Mouse (Mus musculus) lung, postnatal 0 days (tissue): ENCODE measurements around the gene Dnttip1. TPM values are rescaled to one million over a fixed set of nuclear protein-coding genes. Genes with fewer than 3 reads are reported as not detected.

Experiments
- ATAC-seq: fragments of 200-750 bp; cut with Nextera tagmentation; 2 replicates; pipeline ENCODE4 v1.8.0; 2017; ENCODE audit warnings: moderate library complexity
- DNase-seq: peaks from one replicate; pipeline ENCODE4 v3.0.0-alpha.2; 2016; ENCODE audit warnings: low spot score
- H3K27ac ChIP-seq: fragments of 300-500 bp; sonication (generic); 2 replicates; pipeline ENCODE4 v1.5.1; 2014; ENCODE audit warnings: antibody characterized with exemption, mild to moderate bottlenecking, low read length, mixed read lengths
- H3K27me3 ChIP-seq: fragments of 300-500 bp; sonication (generic); replicated peaks from 2 replicates; pipeline ENCODE4 v1.6.1; 2014; ENCODE audit warnings: low read length, mixed read lengths; ENCODE audit not compliant: insufficient read depth
- H3K36me3 ChIP-seq: fragments of 300-500 bp; sonication (generic); 2 replicates; pipeline ENCODE4 v1.6.1; 2014; ENCODE audit warnings: low read length, mixed read lengths; ENCODE audit not compliant: insufficient read depth
- H3K4me1 ChIP-seq: fragments of 300-500 bp; sonication (generic); 2 replicates; pipeline ENCODE4 v1.6.1; 2014; ENCODE audit warnings: antibody characterized with exemption, low read depth, low read length, mixed read lengths; ENCODE audit not compliant: insufficient read depth
- H3K4me2 ChIP-seq: fragments of 300-500 bp; sonication (generic); replicated peaks from 2 replicates; pipeline ENCODE4 v1.6.1; 2014; ENCODE audit warnings: low read depth, mild to moderate bottlenecking, low read length, moderate library complexity, mixed read lengths
- H3K4me3 ChIP-seq: fragments of 300-500 bp; sonication (generic); 2 replicates; pipeline ENCODE4 v1.5.1; 2014; ENCODE audit warnings: low read depth, low read length
- H3K9ac ChIP-seq: fragments of 300-500 bp; sonication (generic); replicated peaks from 2 replicates; pipeline ENCODE4 v1.6.1; 2014; ENCODE audit warnings: low read depth, mild to moderate bottlenecking
- H3K9me3 ChIP-seq: fragments of 300-500 bp; sonication (generic); 2 replicates; pipeline ENCODE4 v1.6.1; 2016; ENCODE audit warnings: low read length, mixed read lengths
- CTCF ChIP-seq: IDR thresholded peaks from 2 replicates; pipeline ENCODE4 v1.5.1; 2016; ENCODE audit warnings: antibody characterized with exemption, mild to moderate bottlenecking
- EP300 ChIP-seq: IDR thresholded peaks from 2 replicates; pipeline ENCODE4 v1.6.1; 2016; ENCODE audit warnings: antibody characterized with exemption, mild to moderate bottlenecking, control low read depth
- WGBS: fragments of 180-500 bp; shearing (Covaris S2); extraction: QIAGEN DNeasy Blood & Tissue Kit; methylation state at CpG from one replicate; pipeline ENCODE4 v1.1.7; 2014; 5-methylcytosine and 5-hydroxymethylcytosine counted together
- polyA plus RNA-seq: library from polyadenylated mRNA; unstranded; fragments of >200 nt; fragmentation: Nextera tagmentation; extraction: Ambion mirVana; gene quantifications from 2 replicates; pipeline ENCODE4 v1.2.1, GENCODE M21; 2015

Dnttip1 gene
- polyA plus RNA-seq, 1 experiment from 2014 or later, result 47.1 TPM

- H3K4me3 ChIP-seq, result no peak overlapping the region
- peak overlapping the region; percentile 63 for H3K4me2 ChIP-seq
- peaks cover 4% of the 10 kb centered on the region; the same call in 1 of the 2 replicates for H3K4me1 ChIP-seq
- no peaks in the 10 kb centered on the region for H3K27me3 ChIP-seq
- 81% methylated on average over 16 of the region's 16 CpGs for WGBS
- DNase-seq, result no peak
- H3K27ac ChIP-seq, result no peak overlapping the region
- no peaks in the 10 kb centered on the region for H3K9me3 ChIP-seq
- H3K9ac ChIP-seq, result 0 out of 2 replicates have a peak overlapping the region, but pooled peaks have one; percentile 70
- ATAC-seq, result no peak
- TF ChIP-seq EP300 (no peak), CTCF (no peak)
- no peaks in the 10 kb centered on the region for H3K36me3 ChIP-seq
Observed at GRCm38 (mm10) chr2:164803201-164803920, 57.6 kb downstream of the Dnttip1 start.

GRCm38 (mm10) chr2:164803921-164804313 is 58.1 kb downstream of the Dnttip1 start:
- H3K36me3 ChIP-seq, result no peaks in the 10 kb centered on the region
- H3K4me1 ChIP-seq, result peaks cover 4% of the 10 kb centered on the region; the same call in 1 of the 2 replicates
- WGBS, result 60% methylated on average over 1 of the region's 1 CpGs
- no peaks in the 10 kb centered on the region for H3K9me3 ChIP-seq
- peak overlapping the region; percentile 63 for H3K4me2 ChIP-seq
- DNase-seq (no peak), ATAC-seq (no peak)
- H3K9ac ChIP-seq, result peak overlapping the region; percentile 70
- peak overlapping the region; percentile 79; the same call in 1 of the 2 replicates for H3K4me3 ChIP-seq
- H3K27ac ChIP-seq, result no peak overlapping the region
- no peaks in the 10 kb centered on the region for H3K27me3 ChIP-seq
- TF ChIP-seq CTCF (no peak), EP300 (no peak; the same call in 1 of the 2 replicates)

GRCm38 (mm10) chr2:164804533-164805331 is 58.9 kb downstream of the Dnttip1 start, which contains the start of the genes Acot8 and Zswim3:
TSS of gene Acot8 (minus strand) at chr2:164804882.
TSS of gene Zswim3 (plus strand) at chr2:164805098.
- Histone ChIP-seq H3K4me1 (peaks cover 4% of the 10 kb centered on the region; the same call in 1 of the 2 replicates), H3K27me3 (no peaks in the 10 kb centered on the region), H3K9ac (peak within 1 kb of the TSS; percentile 70), H3K9me3 (no peaks in the 10 kb centered on the region), H3K4me2 (peak within 1 kb of the TSS; percentile 63), H3K4me3 (peak within 1 kb of the TSS; percentile 79), H3K36me3 (no peaks in the 10 kb centered on the region), H3K27ac (peak within 1 kb of the TSS; percentile 78)
- TF ChIP-seq CTCF (peak; percentile 16), EP300 (peak; percentile 69; the same call in 1 of the 2 replicates)
- under 1% methylated on average over 47 of the region's 47 CpGs for WGBS
- ATAC-seq (peak; percentile 98), DNase-seq (peak; percentile 98)

GRCm38 (mm10) chr2:164805332-164805718 is 59.5 kb downstream of the Dnttip1 start:
- H3K9me3 ChIP-seq, result no peaks in the 10 kb centered on the region
- DNase-seq (no peak), ATAC-seq (peak; percentile 61)
- H3K9ac ChIP-seq, result peak overlapping the region; percentile 56
- WGBS, result 2% methylated on average over 21 of the region's 21 CpGs
- peak overlapping the region; percentile 78 for H3K27ac ChIP-seq
- TF ChIP-seq CTCF (no peak), EP300 (no peak)
- H3K36me3 ChIP-seq, result no peaks in the 10 kb centered on the region
- H3K27me3 ChIP-seq, result no peaks in the 10 kb centered on the region
- H3K4me1 ChIP-seq, result peaks cover 4% of the 10 kb centered on the region; the same call in 1 of the 2 replicates
- H3K4me3 ChIP-seq, result peak overlapping the region; percentile 79
- H3K4me2 ChIP-seq, result peak overlapping the region; percentile 58

- WGBS, result 68% methylated on average over 7 of the region's 7 CpGs
- DNase-seq (no peak), ATAC-seq (no peak)
- Histone ChIP-seq H3K4me2 (no peak overlapping the region), H3K36me3 (no peaks in the 10 kb centered on the region), H3K9ac (no peak overlapping the region), H3K9me3 (no peaks in the 10 kb centered on the region), H3K27me3 (no peaks in the 10 kb centered on the region), H3K27ac (no peak overlapping the region), H3K4me1 (peaks cover 4% of the 10 kb centered on the region; the same call in 1 of the 2 replicates), H3K4me3 (no peak overlapping the region)
- TF ChIP-seq CTCF (no peak), EP300 (no peak)
Observed at GRCm38 (mm10) chr2:164806614-164807013, 60.8 kb downstream of the Dnttip1 start.

GRCm38 (mm10) chr2:164813557-164813956 is 67.8 kb downstream of the Dnttip1 start:
- no peaks in the 10 kb centered on the region for H3K4me1 ChIP-seq
- H3K4me3 ChIP-seq, result no peak overlapping the region
- no peak overlapping the region for H3K9ac ChIP-seq
- no peak for DNase-seq
- H3K9me3 ChIP-seq, result no peaks in the 10 kb centered on the region
- ATAC-seq, result no peak
- TF ChIP-seq EP300, result no peak
- TF ChIP-seq CTCF, result no peak
- WGBS, result 48% methylated on average over 2 of the region's 2 CpGs
- no peaks in the 10 kb centered on the region for H3K27me3 ChIP-seq
- no peaks in the 10 kb centered on the region for H3K36me3 ChIP-seq
- H3K27ac ChIP-seq, result no peak overlapping the region
- no peak overlapping the region for H3K4me2 ChIP-seq
